10 mouse cellular contexts compared by ENCODE assay signal in the genomic region with DNA sequence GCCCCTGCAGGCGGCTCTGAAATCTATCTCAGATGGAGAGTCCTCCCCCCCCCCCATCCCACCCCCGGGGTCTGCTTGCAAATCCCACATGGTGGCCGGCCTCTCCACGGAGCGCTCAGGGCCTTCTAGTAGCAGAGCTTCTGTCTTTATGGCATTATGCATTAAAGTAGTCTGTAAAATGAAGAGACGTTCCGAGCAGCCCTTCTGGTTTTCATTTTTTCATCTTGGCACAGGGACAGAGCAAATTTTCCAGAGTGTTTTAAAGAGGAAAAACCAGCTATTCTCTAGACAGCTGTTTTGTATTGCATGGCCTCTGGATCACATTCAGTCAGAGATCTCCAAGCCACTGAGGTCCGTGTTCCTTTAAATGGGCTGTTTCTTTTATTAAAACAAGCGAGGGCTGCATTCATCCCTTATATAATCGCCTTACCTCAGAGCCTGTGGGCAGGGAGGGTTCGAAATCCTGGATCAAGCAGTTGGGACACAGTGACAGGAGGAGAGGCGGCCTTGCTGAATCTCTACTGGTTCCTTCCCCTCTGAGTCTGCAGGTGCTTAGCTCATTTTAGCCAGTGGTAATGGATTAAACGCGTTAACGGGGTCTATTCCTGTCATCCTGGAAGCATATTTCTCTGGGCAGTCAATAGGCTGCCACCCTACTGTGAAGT.
DNase-seq lines count a peak whose midpoint lies in the region; ATAC-seq lines count a peak whose summit lies in the region.
"Had no signal": no experiment of that assay in that cellular context is flagged by ENCODE, and none has a peak within 500 bp of the region (broad histone marks: within the 10 kb centered on the region; RNA-seq: fewer than 3 reads in every experiment).

No protein-coding gene starts in this region.

- no peak overlapping the region for H3K9ac ChIP-seq in embryonic facial prominence, embryonic 13.5 days
- no peak overlapping the region for H3K9ac ChIP-seq in forebrain, embryonic 11.5 days (ENCODE audit: low read length)
- H3K9ac ChIP-seq: forebrain, postnatal 0 days; hindbrain, embryonic 12.5 days; liver, embryonic 15.5 days had no signal

- ATAC-seq in embryonic facial prominence, embryonic 13.5 days (ENCODE audit: insufficient number of reproducible peaks, insufficient read depth, low FRiP score, low TSS enrichment, low read depth): no peak
- no peak for ATAC-seq in forebrain, embryonic 11.5 days (replicated peaks; ENCODE audit: low FRiP score)
- ATAC-seq: forebrain, postnatal 0 days had no signal

- no peaks in the 10 kb centered on the region for H3K36me3 ChIP-seq in heart, embryonic 10.5 days
- H3K36me3 ChIP-seq in embryonic facial prominence, embryonic 13.5 days: no peaks in the 10 kb centered on the region
- H3K36me3 ChIP-seq in forebrain, embryonic 11.5 days (ENCODE audit: control insufficient read depth, insufficient read depth, low read length): no peaks in the 10 kb centered on the region
- no peaks in the 10 kb centered on the region for H3K36me3 ChIP-seq in forebrain, embryonic 10.5 days (replicated peaks)
- H3K36me3 ChIP-seq: hindbrain, embryonic 12.5 days; liver, embryonic 15.5 days had no signal

- no peaks in the 10 kb centered on the region for H3K27me3 ChIP-seq in heart, embryonic 10.5 days (ENCODE audit: insufficient read depth, poor library complexity, severe bottlenecking)
- 0 out of 2 replicates have a peak, but pooled peaks cover 3% of the 10 kb centered on the region for H3K27me3 ChIP-seq in embryonic facial prominence, embryonic 13.5 days
- no peaks in the 10 kb centered on the region for H3K27me3 ChIP-seq in forebrain, embryonic 11.5 days (ENCODE audit: control insufficient read depth, insufficient read depth, low read length)
- H3K27me3 ChIP-seq in forebrain, embryonic 10.5 days (ENCODE audit: poor library complexity, severe bottlenecking): no peaks in the 10 kb centered on the region
- H3K27me3 ChIP-seq: hindbrain, embryonic 12.5 days had no signal

- WGBS in heart, embryonic 10.5 days: 81% methylated on average over 15 of the region's 15 CpGs
- 23% methylated on average over 15 of the region's 15 CpGs for WGBS in embryonic facial prominence, embryonic 13.5 days
- WGBS in forebrain, embryonic 11.5 days: 54% methylated on average over 15 of the region's 15 CpGs
- WGBS in forebrain, embryonic 10.5 days: 62% methylated on average over 15 of the region's 15 CpGs

- DNase-seq in heart, adult 9 months (ENCODE audit: low spot score in 2 of 2): peak; percentile 45 to 63
- DNase-seq in heart, embryonic 10.5 days (ENCODE audit: low spot score): no peak
- DNase-seq in cerebellum, adult 11-12 months: peak; percentile 67
- peak; percentile 31 for DNase-seq in lung, postnatal 36 days
- DNase-seq in forebrain, embryonic 11.5 days (ENCODE audit: low spot score): no peak
- DNase-seq in forebrain, embryonic 10.5 days (ENCODE audit: extremely low spot score, low spot score): no peak
- DNase-seq: forebrain, postnatal 0 days had no signal

- H3K4me1 ChIP-seq in heart, embryonic 10.5 days: 0 out of 2 replicates have a peak, but pooled peaks cover 2% of the 10 kb centered on the region
- H3K4me1 ChIP-seq in embryonic facial prominence, embryonic 13.5 days: peaks cover 26% of the 10 kb centered on the region
- H3K4me1 ChIP-seq in forebrain, embryonic 11.5 days (replicated peaks; ENCODE audit: control insufficient read depth, insufficient read depth, low read length): no peaks in the 10 kb centered on the region
- peaks cover 15% of the 10 kb centered on the region for H3K4me1 ChIP-seq in forebrain, embryonic 10.5 days
- H3K4me1 ChIP-seq: liver, embryonic 15.5 days had no signal

- H3K9me3 ChIP-seq in heart, embryonic 10.5 days: no peaks in the 10 kb centered on the region
- H3K9me3 ChIP-seq in embryonic facial prominence, embryonic 13.5 days: no peaks in the 10 kb centered on the region
- H3K9me3 ChIP-seq in forebrain, embryonic 11.5 days (ENCODE audit: control insufficient read depth, low read length): no peaks in the 10 kb centered on the region
- no peaks in the 10 kb centered on the region for H3K9me3 ChIP-seq in forebrain, embryonic 10.5 days
- H3K9me3 ChIP-seq: hindbrain, embryonic 12.5 days; liver, embryonic 15.5 days had no signal

- peak overlapping the region; percentile 44 for H3K4me2 ChIP-seq in embryonic facial prominence, embryonic 13.5 days
- no peak overlapping the region for H3K4me2 ChIP-seq in forebrain, embryonic 11.5 days (ENCODE audit: low read depth, low read length, severe bottlenecking)
- H3K4me2 ChIP-seq: hindbrain, embryonic 12.5 days; liver, embryonic 15.5 days had no signal

- H3K27ac ChIP-seq in heart, embryonic 10.5 days: no peak overlapping the region
- H3K27ac ChIP-seq in embryonic facial prominence, embryonic 13.5 days: peak overlapping the region; percentile 64
- no peak overlapping the region for H3K27ac ChIP-seq in forebrain, embryonic 11.5 days (ENCODE audit: low read depth, low read length)
- no peak overlapping the region for H3K27ac ChIP-seq in forebrain, embryonic 10.5 days
- H3K27ac ChIP-seq: hindbrain, embryonic 12.5 days; liver, embryonic 15.5 days had no signal

- no peak overlapping the region for H3K4me3 ChIP-seq in heart, embryonic 10.5 days
- no peak overlapping the region for H3K4me3 ChIP-seq in embryonic facial prominence, embryonic 13.5 days
- H3K4me3 ChIP-seq in forebrain, embryonic 11.5 days (ENCODE audit: low read depth, low read length): no peak overlapping the region
- H3K4me3 ChIP-seq in forebrain, embryonic 10.5 days: no peak overlapping the region
- H3K4me3 ChIP-seq: hindbrain, embryonic 12.5 days; liver, embryonic 15.5 days had no signal

Comparison
In these comparisons a context has a peak if more than half of its experiments do, and no peak if none do; other contexts are left out.
1. DNase-seq: peak in heart, adult 9 months (2 of 2), cerebellum, adult 11-12 months (single experiment) and lung, postnatal 36 days (single experiment); none in heart, embryonic 10.5 days (single experiment), forebrain, embryonic 11.5 days (single experiment) and forebrain, embryonic 10.5 days (single experiment).